Mouse (Mus musculus): Measurements from ENCODE around the gene Snrnp70. TPM values are rescaled to one million over a fixed set of nuclear protein-coding genes. Genes with fewer than 3 reads are reported as not detected.

Snrnp70 gene
- polyA plus RNA-seq, 1 experiment from 2014 or later, result 57.2 TPM

DNA sequence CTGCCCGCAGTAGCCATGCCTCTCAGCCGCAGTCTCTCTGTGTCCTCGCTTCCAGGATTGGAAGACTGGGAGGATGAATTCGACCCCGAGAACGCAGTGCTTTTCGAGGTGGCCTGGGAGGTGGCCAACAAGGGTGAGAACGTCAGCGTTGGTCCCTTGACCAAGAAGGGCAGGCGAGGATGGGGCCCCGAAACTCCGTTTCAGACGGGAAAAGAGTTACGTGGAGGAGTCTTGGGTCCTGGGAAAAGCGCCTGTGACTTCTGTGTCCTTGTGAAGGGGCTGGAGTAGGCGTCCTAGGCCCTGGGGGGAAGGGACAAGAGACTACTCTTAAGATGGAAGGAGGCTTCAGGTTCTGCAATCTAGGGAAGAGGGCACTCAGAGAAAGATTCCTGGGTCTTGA lies 39.5 kb upstream of the Snrnp70 start:
- peak; percentile 0; the same call in 1 of the 2 replicates for ATAC-seq
- TF ChIP-seq CTCF (IDR thresholded peaks at IDR 0.05; ENCODE audit: low read depth), result no peak
- TF ChIP-seq EP300 (IDR thresholded peaks at IDR 0.05; ENCODE audit: low read depth), result no peak
- peak overlapping the region; percentile 75 for H3K9ac ChIP-seq (replicated peaks)
- DNase-seq, result no peak
- H3K36me3 ChIP-seq (replicated peaks; ENCODE audit: insufficient read depth, low read length), result peaks cover 15% of the 10 kb centered on the region; the same call in 1 of the 2 replicates
- H3K27me3 ChIP-seq (ENCODE audit: insufficient read depth, low read length), result no peaks in the 10 kb centered on the region
- H3K4me2 ChIP-seq (ENCODE audit: low read depth, low read length), result peak overlapping the region; percentile 90
- no peaks in the 10 kb centered on the region for H3K9me3 ChIP-seq (ENCODE audit: low read length)
- peak overlapping the region; percentile 60 for H3K4me3 ChIP-seq (ENCODE audit: low read depth, low read length)
- peak overlapping the region; percentile 76 for H3K27ac ChIP-seq (ENCODE audit: low read depth)
- 3% methylated on average over 16 of the region's 16 CpGs for WGBS (ENCODE audit: insufficient replicate concordance)
- H3K4me1 ChIP-seq (ENCODE audit: insufficient read depth), result peaks cover 45% of the 10 kb centered on the region

DNA sequence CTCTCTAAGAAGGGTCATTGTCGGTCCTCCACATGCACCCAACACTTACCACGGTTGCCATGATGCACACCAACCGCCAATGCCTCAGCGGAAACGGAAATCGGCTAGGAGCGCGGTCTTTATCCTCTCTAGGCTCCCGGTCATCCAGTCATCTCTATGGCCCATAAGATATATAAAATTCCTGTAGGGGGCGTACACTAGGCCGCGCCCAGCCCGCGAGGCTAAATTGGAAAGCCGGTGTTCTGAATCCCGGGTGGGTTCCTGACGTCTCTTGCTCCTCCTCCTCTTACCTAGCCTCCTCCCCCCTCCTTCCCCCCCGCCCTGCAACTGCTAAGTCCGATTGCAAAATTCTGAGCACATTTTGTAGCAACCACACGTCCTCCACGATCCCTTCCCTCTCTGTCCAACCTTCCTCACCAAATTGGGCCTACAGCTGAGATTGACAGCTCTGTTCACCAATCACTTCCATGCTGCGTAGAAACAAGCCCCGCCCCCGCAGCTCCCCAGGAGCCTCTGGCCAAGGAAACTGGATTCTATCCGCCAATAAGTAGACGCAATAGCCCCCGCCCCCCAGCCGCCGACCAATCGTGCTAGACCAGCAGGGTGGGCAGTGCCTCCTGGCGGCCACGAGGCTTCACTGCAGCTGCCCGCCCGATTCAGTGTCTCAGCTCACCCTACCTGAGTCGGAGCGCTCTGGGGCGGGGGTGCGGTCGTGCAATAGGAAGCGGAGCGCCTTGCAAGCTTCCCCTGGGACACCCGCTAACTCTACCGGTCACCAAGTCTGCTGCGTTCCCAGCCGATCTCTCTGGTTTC lies 38.9 kb upstream of the Snrnp70 start, which contains the start of gene Gys1:
Gys1 (plus strand) TSS at position 642 of the 813 bp plus-strand sequence.
- Histone ChIP-seq H3K36me3 (replicated peaks; ENCODE audit: insufficient read depth, low read length) (peaks cover 18% of the 10 kb centered on the region), H3K4me3 (ENCODE audit: low read depth, low read length) (peak within 1 kb of the TSS; percentile 76), H3K4me1 (ENCODE audit: insufficient read depth) (peaks cover 45% of the 10 kb centered on the region), H3K9me3 (ENCODE audit: low read length) (no peaks in the 10 kb centered on the region), H3K4me2 (ENCODE audit: low read depth, low read length) (peak within 1 kb of the TSS; percentile 92), H3K27me3 (ENCODE audit: insufficient read depth, low read length) (no peaks in the 10 kb centered on the region), H3K27ac (ENCODE audit: low read depth) (peak within 1 kb of the TSS; percentile 81), H3K9ac (replicated peaks) (peak within 1 kb of the TSS; percentile 75)
- DNase-seq (peak; percentile 100), ATAC-seq (peak; percentile 96)
- WGBS (ENCODE audit: insufficient replicate concordance), result under 1% methylated on average over 44 of the region's 45 CpGs
- TF ChIP-seq EP300 (IDR thresholded peaks at IDR 0.05; ENCODE audit: low read depth) (peak; percentile 76), CTCF (IDR thresholded peaks at IDR 0.05; ENCODE audit: low read depth) (peak; percentile 99)

DNA sequence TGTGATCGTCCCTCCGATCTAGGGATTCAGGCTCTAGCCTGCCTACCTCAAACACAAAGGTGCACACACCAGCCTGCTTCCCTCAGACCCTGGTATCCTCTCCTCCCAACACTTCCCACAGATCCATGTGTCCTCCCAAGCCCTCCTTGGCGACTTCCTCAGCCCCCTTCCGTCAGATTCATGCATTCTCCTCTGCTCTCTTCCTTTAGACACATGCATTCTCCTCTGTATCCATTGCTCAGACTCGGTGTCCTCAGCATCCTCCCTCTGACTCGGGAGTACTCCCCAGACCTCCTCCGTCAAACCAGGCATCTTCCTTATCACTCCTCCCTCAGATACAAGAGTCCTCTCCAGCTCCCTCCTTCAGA lies 38.3 kb upstream of the Snrnp70 start:
- H3K9me3 ChIP-seq (ENCODE audit: low read length), result no peaks in the 10 kb centered on the region
- peak overlapping the region; percentile 73 for H3K9ac ChIP-seq (replicated peaks)
- H3K4me1 ChIP-seq (ENCODE audit: insufficient read depth), result peaks cover 45% of the 10 kb centered on the region
- TF ChIP-seq CTCF (IDR thresholded peaks at IDR 0.05; ENCODE audit: low read depth) (no peak), EP300 (IDR thresholded peaks at IDR 0.05; ENCODE audit: low read depth) (no peak)
- ATAC-seq (no peak), DNase-seq (no peak)
- H3K27ac ChIP-seq (ENCODE audit: low read depth), result peak overlapping the region; percentile 81
- 2% methylated on average over 7 of the region's 7 CpGs for WGBS (ENCODE audit: insufficient replicate concordance)
- peaks cover 24% of the 10 kb centered on the region for H3K36me3 ChIP-seq (replicated peaks; ENCODE audit: insufficient read depth, low read length)
- peak overlapping the region; percentile 92 for H3K4me2 ChIP-seq (ENCODE audit: low read depth, low read length)
- H3K27me3 ChIP-seq (ENCODE audit: insufficient read depth, low read length), result no peaks in the 10 kb centered on the region
- H3K4me3 ChIP-seq (ENCODE audit: low read depth, low read length), result peak overlapping the region; percentile 76

DNA sequence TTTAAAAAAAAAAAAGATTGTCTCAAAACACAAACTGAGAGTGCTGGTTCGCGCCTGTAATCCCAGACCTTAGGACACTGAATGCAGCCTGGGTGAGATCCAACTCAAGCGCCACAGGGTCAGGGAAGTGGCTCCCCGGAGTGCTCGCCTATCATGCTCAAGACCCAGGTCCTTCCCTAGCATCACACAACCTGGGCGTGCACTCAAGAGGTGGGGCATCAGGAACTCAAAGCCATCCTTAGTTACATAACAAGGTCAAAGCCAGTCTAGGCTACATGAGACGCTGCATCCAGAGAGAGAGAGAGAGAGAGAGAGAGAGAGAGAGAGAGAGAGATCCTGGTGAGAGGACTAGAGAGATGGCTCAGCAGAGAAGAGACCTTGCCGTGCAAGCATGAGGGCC lies 31.0 kb upstream of the Snrnp70 start:
- Histone ChIP-seq H3K4me3 (ENCODE audit: low read depth, low read length) (no peak overlapping the region), H3K36me3 (replicated peaks; ENCODE audit: insufficient read depth, low read length) (peaks cover 75% of the 10 kb centered on the region), H3K27me3 (ENCODE audit: insufficient read depth, low read length) (no peaks in the 10 kb centered on the region), H3K4me1 (ENCODE audit: insufficient read depth) (no peaks in the 10 kb centered on the region), H3K9ac (replicated peaks) (no peak overlapping the region), H3K27ac (ENCODE audit: low read depth) (no peak overlapping the region), H3K4me2 (ENCODE audit: low read depth, low read length) (no peak overlapping the region), H3K9me3 (ENCODE audit: low read length) (no peaks in the 10 kb centered on the region)
- TF ChIP-seq CTCF (IDR thresholded peaks at IDR 0.05; ENCODE audit: low read depth) (no peak), EP300 (IDR thresholded peaks at IDR 0.05; ENCODE audit: low read depth) (no peak)
- ATAC-seq (no peak), DNase-seq (no peak)
- WGBS (ENCODE audit: insufficient replicate concordance), result 92% methylated on average over 8 of the region's 8 CpGs

DNA sequence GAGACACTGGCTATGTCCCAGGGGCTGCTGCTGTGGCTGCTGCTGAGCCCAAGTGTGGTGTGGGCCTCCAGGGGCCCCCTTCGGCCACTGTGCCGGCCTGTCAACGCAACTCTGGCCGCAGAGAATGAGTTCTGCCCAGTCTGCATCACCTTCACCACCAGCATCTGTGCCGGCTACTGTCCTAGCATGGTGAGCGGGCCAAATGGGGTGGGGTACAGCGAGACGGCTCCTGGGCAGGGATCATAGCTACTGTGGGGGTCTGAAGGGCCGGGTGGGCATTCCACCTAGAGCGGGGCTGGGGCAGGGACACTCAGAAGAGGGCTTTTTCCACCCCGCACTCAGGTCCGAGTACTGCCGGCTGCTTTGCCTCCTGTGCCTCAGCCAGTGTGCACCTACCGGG lies 25.7 kb upstream of the Snrnp70 start:
- no peak overlapping the region for H3K9ac ChIP-seq (replicated peaks)
- no peak overlapping the region for H3K4me2 ChIP-seq (ENCODE audit: low read depth, low read length)
- no peak for TF ChIP-seq CTCF (IDR thresholded peaks at IDR 0.05; ENCODE audit: low read depth)
- no peak for TF ChIP-seq EP300 (IDR thresholded peaks at IDR 0.05; ENCODE audit: low read depth)
- no peak overlapping the region for H3K4me3 ChIP-seq (ENCODE audit: low read depth, low read length)
- DNase-seq (no peak), ATAC-seq (no peak)
- peaks cover 37% of the 10 kb centered on the region for H3K27me3 ChIP-seq (ENCODE audit: insufficient read depth, low read length)
- H3K36me3 ChIP-seq (replicated peaks; ENCODE audit: insufficient read depth, low read length), result peaks cover 44% of the 10 kb centered on the region
- 88% methylated on average over 12 of the region's 14 CpGs for WGBS (ENCODE audit: insufficient replicate concordance)
- no peaks in the 10 kb centered on the region for H3K4me1 ChIP-seq (ENCODE audit: insufficient read depth)
- no peaks in the 10 kb centered on the region for H3K9me3 ChIP-seq (ENCODE audit: low read length)
- no peak overlapping the region for H3K27ac ChIP-seq (ENCODE audit: low read depth)

DNA sequence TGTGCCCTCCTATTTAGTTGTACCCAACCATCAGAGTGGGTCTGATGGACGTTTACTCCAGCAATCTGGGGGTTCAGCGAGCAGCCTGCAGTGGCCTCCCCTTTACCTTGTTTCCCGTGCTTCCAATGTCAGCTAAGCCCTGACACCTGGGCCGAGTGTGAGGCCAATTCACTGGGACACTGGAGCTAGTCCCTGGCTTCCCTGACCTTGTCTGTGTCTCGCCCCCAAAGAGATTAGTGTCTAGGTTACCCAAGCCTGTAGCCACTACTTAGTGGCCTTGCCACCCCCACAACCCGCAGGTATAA lies 25.0 kb upstream of the Snrnp70 start, which contains the start of gene Lhb:
Lhb (plus strand) TSS at position 206 of the 305 bp plus-strand sequence.
- no peak within 1 kb of the TSS for H3K4me2 ChIP-seq (ENCODE audit: low read depth, low read length)
- no peaks in the 10 kb centered on the region for H3K9me3 ChIP-seq (ENCODE audit: low read length)
- H3K9ac ChIP-seq (replicated peaks), result no peak within 1 kb of the TSS
- no peak within 1 kb of the TSS for H3K4me3 ChIP-seq (ENCODE audit: low read depth, low read length)
- H3K4me1 ChIP-seq (ENCODE audit: insufficient read depth), result peaks cover 4% of the 10 kb centered on the region; the same call in 1 of the 2 replicates
- no peak within 1 kb of the TSS for H3K27ac ChIP-seq (ENCODE audit: low read depth)
- TF ChIP-seq CTCF (IDR thresholded peaks at IDR 0.05; ENCODE audit: low read depth) (no peak), EP300 (IDR thresholded peaks at IDR 0.05; ENCODE audit: low read depth) (no peak)
- ATAC-seq, result no peak
- peaks cover 42% of the 10 kb centered on the region for H3K36me3 ChIP-seq (replicated peaks; ENCODE audit: insufficient read depth, low read length)
- no peak for DNase-seq
- H3K27me3 ChIP-seq (ENCODE audit: insufficient read depth, low read length), result peaks cover 43% of the 10 kb centered on the region
- WGBS (ENCODE audit: insufficient replicate concordance), result 56% methylated on average over 6 of the region's 6 CpGs

Measured in liver, postnatal 0 days (tissue).